Mouse (Mus musculus): ENCODE results near the gene 4930518I15Rik. TPM values are rescaled to one million over a fixed set of nuclear protein-coding genes. Genes with fewer than 3 reads are reported as not detected.

Gene 4930518I15Rik
- total RNA-seq, 1 experiment from 2014 or later = 0.65 TPM

- no peak for ATAC-seq (replicated peaks in 1 of 2; ENCODE audit: insufficient read depth in 1 of 2, low FRiP score in 2 of 2, low TSS enrichment in 1 of 2, low read depth in 1 of 2, poor library complexity in 2 of 2, severe bottlenecking in 2 of 2)
Measured at GRCm38 (mm10) chr2:156884396-156885211, 26.9 kb upstream of the 4930518I15Rik start.

GRCm38 (mm10) chr2:156882431-156883001 lies 24.8 kb upstream of the 4930518I15Rik start:
- peak in 1 of 2 experiments; percentile 9; a peak in 1 of 4 replicates for ATAC-seq (replicated peaks in 1 of 2; ENCODE audit: insufficient read depth in 1 of 2, low FRiP score in 2 of 2, low TSS enrichment in 1 of 2, low read depth in 1 of 2, poor library complexity in 2 of 2, severe bottlenecking in 2 of 2)

- no peak for ATAC-seq (replicated peaks in 1 of 2; ENCODE audit: insufficient read depth in 1 of 2, low FRiP score in 2 of 2, low TSS enrichment in 1 of 2, low read depth in 1 of 2, poor library complexity in 2 of 2, severe bottlenecking in 2 of 2)
Measured at GRCm38 (mm10) chr2:156879541-156879940, 21.8 kb upstream of the 4930518I15Rik start.

- peak; percentile 79 to 86 for ATAC-seq (replicated peaks in 1 of 2; ENCODE audit: insufficient read depth in 1 of 2, low FRiP score in 2 of 2, low TSS enrichment in 1 of 2, low read depth in 1 of 2, poor library complexity in 2 of 2, severe bottlenecking in 2 of 2)
Measured at GRCm38 (mm10) chr2:156877726-156878125, 20.0 kb upstream of the 4930518I15Rik start.

- no peak for ATAC-seq (replicated peaks in 1 of 2; ENCODE audit: insufficient read depth in 1 of 2, low FRiP score in 2 of 2, low TSS enrichment in 1 of 2, low read depth in 1 of 2, poor library complexity in 2 of 2, severe bottlenecking in 2 of 2)
Measured at GRCm38 (mm10) chr2:156874760-156875510, 17.2 kb upstream of the 4930518I15Rik start.

- ATAC-seq (replicated peaks in 1 of 2; ENCODE audit: insufficient read depth in 1 of 2, low FRiP score in 2 of 2, low TSS enrichment in 1 of 2, low read depth in 1 of 2, poor library complexity in 2 of 2, severe bottlenecking in 2 of 2) = no peak
Measured at GRCm38 (mm10) chr2:156874047-156874759, 16.5 kb upstream of the 4930518I15Rik start.

GRCm38 (mm10) chr2:156873629-156874028 lies 15.9 kb upstream of the 4930518I15Rik start:
- 0 out of 4 replicates have a peak, but pooled peaks have one; percentile 34 for ATAC-seq (replicated peaks in 1 of 2; ENCODE audit: insufficient read depth in 1 of 2, low FRiP score in 2 of 2, low TSS enrichment in 1 of 2, low read depth in 1 of 2, poor library complexity in 2 of 2, severe bottlenecking in 2 of 2)

- no peak for ATAC-seq (replicated peaks in 1 of 2; ENCODE audit: insufficient read depth in 1 of 2, low FRiP score in 2 of 2, low TSS enrichment in 1 of 2, low read depth in 1 of 2, poor library complexity in 2 of 2, severe bottlenecking in 2 of 2)
Measured at GRCm38 (mm10) chr2:156870519-156870918, 12.8 kb upstream of the 4930518I15Rik start.

- no peak for ATAC-seq (replicated peaks in 1 of 2; ENCODE audit: insufficient read depth in 1 of 2, low FRiP score in 2 of 2, low TSS enrichment in 1 of 2, low read depth in 1 of 2, poor library complexity in 2 of 2, severe bottlenecking in 2 of 2)
Measured at GRCm38 (mm10) chr2:156869554-156869953, 11.8 kb upstream of the 4930518I15Rik start.

- ATAC-seq (replicated peaks in 1 of 2; ENCODE audit: insufficient read depth in 1 of 2, low FRiP score in 2 of 2, low TSS enrichment in 1 of 2, low read depth in 1 of 2, poor library complexity in 2 of 2, severe bottlenecking in 2 of 2) = no peak
Measured at GRCm38 (mm10) chr2:156868994-156869393, 11.2 kb upstream of the 4930518I15Rik start.

- ATAC-seq (replicated peaks in 1 of 2; ENCODE audit: insufficient read depth in 1 of 2, low FRiP score in 2 of 2, low TSS enrichment in 1 of 2, low read depth in 1 of 2, poor library complexity in 2 of 2, severe bottlenecking in 2 of 2) = no peak
Measured at GRCm38 (mm10) chr2:156864481-156864880, 6.7 kb upstream of the 4930518I15Rik start.

GRCm38 (mm10) chr2:156863487-156864160 lies 5.9 kb upstream of the 4930518I15Rik start:
- peak; percentile 48 to 63 for ATAC-seq (replicated peaks in 1 of 2; ENCODE audit: insufficient read depth in 1 of 2, low FRiP score in 2 of 2, low TSS enrichment in 1 of 2, low read depth in 1 of 2, poor library complexity in 2 of 2, severe bottlenecking in 2 of 2)

GRCm38 (mm10) chr2:156862772-156863486 lies 5.2 kb upstream of the 4930518I15Rik start, which contains the start of gene Rab5if:
Gene Rab5if (plus strand): TSS chr2:156863128.
- ATAC-seq (replicated peaks in 1 of 2; ENCODE audit: insufficient read depth in 1 of 2, low FRiP score in 2 of 2, low TSS enrichment in 1 of 2, low read depth in 1 of 2, poor library complexity in 2 of 2, severe bottlenecking in 2 of 2) = peak; percentile 88 to 90

GRCm38 (mm10) chr2:156862041-156862717 lies 4.4 kb upstream of the 4930518I15Rik start:
- ATAC-seq (replicated peaks in 1 of 2; ENCODE audit: insufficient read depth in 1 of 2, low FRiP score in 2 of 2, low TSS enrichment in 1 of 2, low read depth in 1 of 2, poor library complexity in 2 of 2, severe bottlenecking in 2 of 2) = no peak

- no peak for ATAC-seq (replicated peaks in 1 of 2; ENCODE audit: insufficient read depth in 1 of 2, low FRiP score in 2 of 2, low TSS enrichment in 1 of 2, low read depth in 1 of 2, poor library complexity in 2 of 2, severe bottlenecking in 2 of 2)
Measured at GRCm38 (mm10) chr2:156858671-156859070, 925 bp upstream of the 4930518I15Rik start.

- ATAC-seq (replicated peaks in 1 of 2; ENCODE audit: insufficient read depth in 1 of 2, low FRiP score in 2 of 2, low TSS enrichment in 1 of 2, low read depth in 1 of 2, poor library complexity in 2 of 2, severe bottlenecking in 2 of 2) = peak; percentile 23 to 41; a peak in 1 of 4 replicates
Measured at GRCm38 (mm10) chr2:156857385-156857791, 358 bp downstream of the 4930518I15Rik start.
